Mouse (Mus musculus) limb, embryonic 14.5 days (tissue): ENCODE measurements at regions not wholly inside any gene's neighbourhood (a gene's known extent, or its start where the extent isn't known, plus 50 kb on each side); places are given as distances from the start of the nearest gene placed in this dataset.

Experiments
- ATAC-seq: fragments of 200-750 bp; cut with Nextera tagmentation; 2 replicates; pipeline ENCODE4 v1.8.0; 2017; ENCODE audit warnings: low read depth, moderate number of reproducible peaks, moderate TSS enrichment; ENCODE audit not compliant: low FRiP score
- DNase-seq: peaks from one replicate; pipeline ENCODE4 v3.0.0-alpha.2; 2015; ENCODE audit warnings: low spot score
- H3K27ac ChIP-seq: fragments of 300-500 bp; sonication (generic); replicated peaks from 2 replicates; pipeline ENCODE4 v1.5.1; 2014; ENCODE audit warnings: low read depth, mild to moderate bottlenecking, low read length, moderate library complexity, mixed read lengths
- H3K27me3 ChIP-seq: fragments of 300-500 bp; sonication (generic); 2 replicates; pipeline ENCODE4 v1.6.1; 2014; ENCODE audit warnings: low read length, mixed read lengths; ENCODE audit not compliant: control insufficient read depth, insufficient read depth
- H3K36me3 ChIP-seq: fragments of 300-500 bp; sonication (generic); 2 replicates; pipeline ENCODE4 v1.6.1; 2014; ENCODE audit warnings: mild to moderate bottlenecking, low read length, moderate library complexity, mixed read lengths; ENCODE audit not compliant: control insufficient read depth, insufficient read depth
- H3K4me1 ChIP-seq: fragments of 300-500 bp; sonication (generic); 2 replicates; pipeline ENCODE4 v1.6.1; 2014; ENCODE audit warnings: antibody characterized with exemption, low read length, mixed read lengths; ENCODE audit not compliant: control insufficient read depth, insufficient read depth
- H3K4me2 ChIP-seq: fragments of 300-500 bp; sonication (generic); replicated peaks from 2 replicates; pipeline ENCODE4 v1.6.1; 2014; ENCODE audit warnings: low read depth, mild to moderate bottlenecking, low read length, moderate library complexity; ENCODE audit not compliant: severe bottlenecking
- H3K4me3 ChIP-seq: fragments of 300-500 bp; sonication (generic); replicated peaks from 2 replicates; pipeline ENCODE4 v1.5.1; 2014; ENCODE audit warnings: low read length
- H3K9ac ChIP-seq: fragments of 300-500 bp; sonication (generic); 2 replicates; pipeline ENCODE4 v1.6.1; 2014; ENCODE audit warnings: mild to moderate bottlenecking, low read depth, low read length, moderate library complexity; ENCODE audit not compliant: severe bottlenecking
- H3K9me3 ChIP-seq: fragments of 300-500 bp; sonication (generic); 2 replicates; pipeline ENCODE4 v1.6.1; 2016; ENCODE audit warnings: low read length; ENCODE audit not compliant: control insufficient read depth
- POLR2A ChIP-seq: fragments of 200-500 bp; IDR thresholded peaks from 2 replicates; pipeline ENCODE4 v1.8.0; 2012; ENCODE audit warnings: inconsistent platforms, mild to moderate bottlenecking, moderate library complexity, borderline replicate concordance; ENCODE audit not compliant: insufficient read depth, insufficient read length; ENCODE audit errors: extremely low read depth
- WGBS: fragments of 180-500 bp; shearing (Covaris S2); extraction: QIAGEN DNeasy Blood & Tissue Kit; methylation state at CpG from one replicate; pipeline ENCODE4 v1.1.7; 2014; 5-methylcytosine and 5-hydroxymethylcytosine counted together

DNA sequence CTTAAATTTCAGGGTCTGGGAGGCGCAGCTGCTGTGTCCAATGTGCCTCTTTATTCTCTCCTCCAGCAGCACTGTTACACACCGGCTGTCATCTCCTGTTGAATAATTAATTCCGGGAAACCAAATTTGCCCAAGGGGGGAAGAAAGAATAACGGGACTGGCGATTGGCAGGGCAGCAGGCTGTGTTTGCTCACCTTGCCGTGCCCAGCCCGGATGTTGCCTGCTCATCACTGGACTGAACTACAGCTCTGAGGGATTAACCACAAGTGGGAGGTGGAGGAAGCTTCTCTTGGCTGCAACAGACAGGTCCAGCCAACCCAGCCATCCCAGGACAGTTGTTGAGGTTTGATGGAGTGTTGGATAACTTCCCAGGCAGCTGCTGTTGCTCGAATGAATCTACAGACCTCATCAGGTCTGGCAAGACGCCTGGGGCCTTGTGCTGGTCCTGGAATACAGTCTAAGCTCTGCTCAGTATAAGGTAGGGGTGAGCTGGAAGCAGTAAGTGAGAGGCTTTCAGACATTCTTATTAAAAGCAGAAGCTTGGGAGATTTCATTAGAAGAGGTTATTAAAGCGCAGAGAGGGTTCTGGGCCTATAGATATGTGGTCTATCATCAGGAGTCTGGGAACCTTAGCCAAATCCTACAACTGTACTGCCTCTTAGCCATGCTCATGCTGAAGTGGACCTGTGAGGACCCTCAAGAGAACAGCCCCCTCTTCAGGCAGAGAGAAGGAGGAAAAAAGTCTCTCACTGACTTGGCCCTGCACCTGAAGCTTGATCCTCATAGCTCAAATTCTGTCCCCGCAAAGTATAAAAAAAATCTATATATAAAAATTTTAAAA, 291.8 kb downstream of the Il20rb start:
- no peaks in the 10 kb centered on the region; the same call in 1 of the 2 replicates for H3K4me1 ChIP-seq
- no peak overlapping the region for H3K4me3 ChIP-seq
- H3K27ac ChIP-seq, result no peak overlapping the region
- no peak for TF ChIP-seq POLR2A
- DNase-seq (peak; percentile 94), ATAC-seq (peak; percentile 90)
- H3K9ac ChIP-seq, result no peak overlapping the region
- H3K27me3 ChIP-seq, result no peaks in the 10 kb centered on the region
- 0 out of 2 replicates have a peak overlapping the region, but pooled peaks have one; percentile 14 for H3K4me2 ChIP-seq
- no peaks in the 10 kb centered on the region for H3K9me3 ChIP-seq
- H3K36me3 ChIP-seq, result no peaks in the 10 kb centered on the region
- 56% methylated on average over 11 of the region's 11 CpGs for WGBS

DNA sequence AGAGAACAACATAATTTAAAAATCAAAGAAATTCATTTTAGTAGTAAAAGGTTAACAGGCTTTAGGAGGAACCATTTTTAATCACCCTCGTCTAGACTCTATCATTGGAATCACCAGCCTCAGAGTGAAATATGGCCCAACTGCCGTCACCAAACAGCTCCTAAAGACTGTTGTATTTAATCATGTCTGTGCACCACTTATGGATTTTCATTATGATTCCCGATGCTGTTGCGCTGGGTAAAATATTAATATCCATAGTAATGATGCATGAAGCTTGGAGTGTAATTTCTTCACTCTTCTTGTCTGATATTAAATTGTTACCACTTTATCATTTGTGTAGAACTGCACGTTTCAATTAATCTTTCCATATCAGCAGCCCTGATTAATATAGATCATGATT, 292.4 kb downstream of the Il20rb start:
- WGBS, result 72% methylated on average over 5 of the region's 5 CpGs
- no peak overlapping the region for H3K4me3 ChIP-seq
- H3K27me3 ChIP-seq, result no peaks in the 10 kb centered on the region
- DNase-seq (no peak), ATAC-seq (no peak)
- no peaks in the 10 kb centered on the region for H3K9me3 ChIP-seq
- H3K4me2 ChIP-seq, result no peak overlapping the region
- TF ChIP-seq POLR2A, result no peak
- no peak overlapping the region for H3K27ac ChIP-seq
- H3K9ac ChIP-seq, result no peak overlapping the region
- H3K36me3 ChIP-seq, result no peaks in the 10 kb centered on the region
- H3K4me1 ChIP-seq, result no peaks in the 10 kb centered on the region; the same call in 1 of the 2 replicates

DNA sequence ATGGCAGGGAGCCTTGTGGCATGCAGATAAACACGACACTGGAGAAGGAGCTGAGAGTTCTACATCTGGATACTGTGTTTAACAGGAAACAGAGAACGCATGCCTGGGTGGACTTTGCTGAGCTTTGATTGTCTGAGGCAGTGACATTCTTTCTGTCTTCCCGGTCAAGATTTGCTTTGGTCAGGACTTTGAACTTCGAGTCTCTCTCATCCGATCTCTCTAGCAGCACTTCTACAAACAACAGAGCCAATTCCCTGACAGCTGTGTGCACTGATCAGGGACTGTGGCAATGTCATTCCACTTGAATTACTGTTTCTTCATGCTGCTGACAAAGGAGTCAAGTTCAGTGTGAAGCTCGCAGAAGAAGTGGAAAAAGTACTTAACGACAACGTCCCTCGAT, 302.5 kb downstream of the Il20rb start:
- ATAC-seq, result no peak
- H3K4me3 ChIP-seq, result no peak overlapping the region
- no peaks in the 10 kb centered on the region for H3K27me3 ChIP-seq
- no peak overlapping the region for H3K27ac ChIP-seq
- H3K36me3 ChIP-seq, result no peaks in the 10 kb centered on the region
- 64% methylated on average over 9 of the region's 9 CpGs for WGBS
- H3K9ac ChIP-seq, result no peak overlapping the region
- peak; percentile 7 for DNase-seq
- no peaks in the 10 kb centered on the region for H3K4me1 ChIP-seq
- no peak for TF ChIP-seq POLR2A
- H3K4me2 ChIP-seq, result no peak overlapping the region
- H3K9me3 ChIP-seq, result no peaks in the 10 kb centered on the region

DNA sequence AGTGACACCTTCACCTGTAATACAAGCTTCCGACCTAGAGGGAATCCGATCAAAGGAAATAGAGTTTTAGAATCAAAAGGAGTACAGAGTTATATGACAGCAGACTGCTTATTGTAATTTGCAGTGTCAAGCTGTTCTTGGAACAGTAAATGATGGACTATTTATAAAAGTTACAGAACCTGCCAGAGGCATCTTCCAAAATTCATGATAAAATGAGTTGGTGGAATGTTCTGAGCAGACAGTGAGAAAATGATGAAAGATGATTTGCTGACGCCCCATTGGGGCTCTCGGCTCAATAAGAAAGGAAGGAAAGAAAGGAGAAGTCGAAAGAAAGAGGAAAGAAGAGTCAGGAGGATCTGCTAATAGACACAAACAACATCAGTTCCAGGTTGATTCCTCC, 300.3 kb upstream of the Sox14 start:
- Histone ChIP-seq H3K4me2 (no peak overlapping the region), H3K4me1 (no peaks in the 10 kb centered on the region), H3K9ac (no peak overlapping the region), H3K27ac (no peak overlapping the region), H3K27me3 (no peaks in the 10 kb centered on the region), H3K36me3 (no peaks in the 10 kb centered on the region), H3K4me3 (no peak overlapping the region), H3K9me3 (no peaks in the 10 kb centered on the region)
- no peak for TF ChIP-seq POLR2A
- ATAC-seq (no peak), DNase-seq (no peak)
- 78% methylated on average over 5 of the region's 5 CpGs for WGBS

DNA sequence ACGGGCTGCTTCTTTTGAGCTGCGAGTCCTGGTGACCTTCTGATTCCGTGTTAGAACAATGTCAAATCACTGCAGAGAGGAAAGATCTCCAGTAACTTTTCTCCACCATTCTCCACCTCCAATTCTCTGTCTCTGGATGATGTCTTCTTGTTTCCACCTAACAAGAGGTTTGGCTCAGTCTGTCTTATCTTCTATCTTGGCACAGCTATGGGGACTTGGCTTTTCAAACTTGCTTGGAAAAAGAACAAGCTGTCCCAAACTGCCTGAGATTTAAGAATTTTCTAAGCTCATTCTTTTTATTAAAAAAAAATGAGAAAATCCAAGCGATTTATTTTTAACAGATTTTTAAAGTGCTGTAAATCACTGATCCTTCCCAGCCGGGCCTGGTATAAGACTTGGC, 290.3 kb upstream of the Sox14 start:
- ATAC-seq (no peak), DNase-seq (no peak)
- no peak for TF ChIP-seq POLR2A
- no peak overlapping the region for H3K9ac ChIP-seq
- H3K27me3 ChIP-seq, result no peaks in the 10 kb centered on the region
- no peak overlapping the region for H3K4me2 ChIP-seq
- no peak overlapping the region for H3K27ac ChIP-seq
- no peaks in the 10 kb centered on the region for H3K9me3 ChIP-seq
- no peaks in the 10 kb centered on the region for H3K36me3 ChIP-seq
- no peak overlapping the region for H3K4me3 ChIP-seq
- 74% methylated on average over 5 of the region's 5 CpGs for WGBS
- H3K4me1 ChIP-seq, result no peaks in the 10 kb centered on the region

DNA sequence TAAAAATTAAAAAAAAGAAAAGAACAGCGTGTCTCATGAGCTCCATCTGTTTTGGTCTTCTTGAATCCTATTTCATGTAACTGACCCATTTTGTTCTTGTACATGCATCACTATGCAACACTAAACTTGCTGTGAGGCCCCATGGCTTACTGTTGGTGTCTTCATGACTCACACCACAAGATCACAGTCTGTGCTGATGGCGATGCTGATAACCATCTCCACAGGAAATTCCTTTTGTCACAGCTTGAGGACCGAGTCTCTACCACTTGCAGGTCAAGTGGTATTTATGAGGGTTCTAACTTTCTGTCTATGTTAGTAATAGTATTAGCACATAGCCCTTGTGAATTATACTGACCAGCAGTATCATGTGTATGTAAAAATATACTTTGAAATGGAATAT, 286.0 kb upstream of the Sox14 start:
- 69% methylated on average over 3 of the region's 3 CpGs for WGBS
- Histone ChIP-seq H3K9me3 (no peaks in the 10 kb centered on the region), H3K4me3 (no peak overlapping the region), H3K27ac (no peak overlapping the region), H3K36me3 (no peaks in the 10 kb centered on the region), H3K27me3 (no peaks in the 10 kb centered on the region), H3K9ac (no peak overlapping the region), H3K4me1 (no peaks in the 10 kb centered on the region), H3K4me2 (no peak overlapping the region)
- TF ChIP-seq POLR2A, result no peak
- DNase-seq (no peak), ATAC-seq (no peak)
